Mouse (Mus musculus): ENCODE measurements around the gene 4833427G06Rik. TPM values are rescaled to one million over a fixed set of nuclear protein-coding genes. Genes with fewer than 3 reads are reported as not detected.

The 4833427G06Rik gene
- polyA plus RNA-seq, 1 experiment from 2014 or later = not detected

DNA sequence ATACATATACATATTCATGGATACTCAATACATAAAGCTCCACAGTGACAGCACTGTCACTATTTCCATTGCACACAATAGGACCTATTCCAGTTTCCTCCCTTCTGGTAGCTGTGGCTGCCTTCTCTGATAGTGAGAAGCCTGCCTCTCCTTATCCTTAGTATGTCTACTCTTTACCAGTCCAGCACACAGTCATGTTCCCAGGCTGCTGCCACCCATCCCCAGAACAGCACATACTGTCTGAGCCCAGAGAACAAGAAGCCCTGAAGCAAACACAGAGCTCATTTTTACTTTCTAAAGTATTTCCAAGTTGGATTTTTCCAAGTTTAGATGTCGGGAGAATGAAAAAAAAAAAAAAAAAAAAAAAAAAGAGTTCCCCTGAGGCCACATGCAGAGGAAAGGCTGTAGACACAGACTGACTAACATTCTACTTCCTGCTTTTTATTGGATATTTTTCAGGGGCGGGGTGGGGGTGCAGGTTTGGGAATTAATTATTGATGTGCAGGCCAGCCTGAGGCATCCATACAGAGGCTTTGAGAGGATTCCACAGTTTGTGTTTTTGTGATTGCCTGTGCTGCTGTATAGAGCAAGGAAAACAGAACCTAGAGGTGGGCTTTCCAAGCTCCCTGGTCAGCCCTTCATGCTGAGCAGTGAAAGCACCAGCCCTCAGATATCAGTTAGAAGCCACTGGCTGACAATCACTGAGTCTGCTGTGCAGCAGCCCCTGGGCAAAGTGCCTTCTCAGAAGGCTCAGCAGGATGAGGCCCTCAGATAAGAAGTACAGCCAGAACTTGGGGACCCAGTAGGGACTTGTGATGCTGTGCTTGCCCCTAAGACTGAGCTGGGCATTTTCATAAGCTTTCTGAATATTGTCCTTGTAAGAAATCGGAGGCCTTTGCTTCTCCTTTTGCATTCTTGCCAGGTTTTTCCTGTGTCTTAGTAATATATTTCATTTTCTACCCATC, 45.2 kb downstream of the 4833427G06Rik start:
- no peak for DNase-seq (ENCODE audit: low spot score)
- H3K36me3 ChIP-seq (ENCODE audit: control insufficient read depth, insufficient read depth, low read length) = no peaks in the 10 kb centered on the region
- no peak overlapping the region for H3K9ac ChIP-seq (ENCODE audit: low read length)
- H3K27me3 ChIP-seq (replicated peaks; ENCODE audit: control insufficient read depth, insufficient read depth, low read length) = no peaks in the 10 kb centered on the region
- H3K4me2 ChIP-seq (ENCODE audit: low read length) = no peak overlapping the region
- no peaks in the 10 kb centered on the region for H3K9me3 ChIP-seq (ENCODE audit: control insufficient read depth, low read length)
- H3K27ac ChIP-seq (ENCODE audit: low read depth) = no peak overlapping the region
- no peak for ATAC-seq (replicated peaks; ENCODE audit: low FRiP score, low TSS enrichment, low read depth)
- H3K4me3 ChIP-seq (ENCODE audit: low read depth, low read length) = no peak overlapping the region
- 71% methylated on average over 3 of the region's 3 CpGs for WGBS
- no peaks in the 10 kb centered on the region for H3K4me1 ChIP-seq (replicated peaks; ENCODE audit: control insufficient read depth, insufficient read depth, low read length)

DNA sequence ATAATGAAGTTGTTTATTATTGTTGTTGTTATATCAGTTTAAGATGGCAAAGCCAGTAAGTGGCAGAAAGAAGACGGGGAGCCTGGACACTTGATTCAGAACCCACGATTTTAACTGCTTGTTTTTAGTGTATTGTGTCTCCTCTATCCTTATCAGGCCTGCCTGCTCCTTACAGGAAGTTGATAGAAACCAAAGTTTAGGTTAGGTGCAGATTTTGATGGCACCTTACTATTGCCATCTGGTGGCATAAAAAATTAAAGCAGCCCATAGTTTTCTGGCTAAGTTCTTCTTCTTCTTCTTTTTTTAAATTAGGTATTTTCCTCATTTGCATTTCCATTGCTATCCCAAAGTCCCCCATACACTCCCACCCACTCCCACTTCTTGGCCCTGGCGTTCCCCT, 49.7 kb downstream of the 4833427G06Rik start:
- 67% methylated on average over 3 of the region's 3 CpGs for WGBS
- no peak for ATAC-seq (replicated peaks; ENCODE audit: low FRiP score, low TSS enrichment, low read depth)
- no peaks in the 10 kb centered on the region for H3K27me3 ChIP-seq (replicated peaks; ENCODE audit: control insufficient read depth, insufficient read depth, low read length)

DNA sequence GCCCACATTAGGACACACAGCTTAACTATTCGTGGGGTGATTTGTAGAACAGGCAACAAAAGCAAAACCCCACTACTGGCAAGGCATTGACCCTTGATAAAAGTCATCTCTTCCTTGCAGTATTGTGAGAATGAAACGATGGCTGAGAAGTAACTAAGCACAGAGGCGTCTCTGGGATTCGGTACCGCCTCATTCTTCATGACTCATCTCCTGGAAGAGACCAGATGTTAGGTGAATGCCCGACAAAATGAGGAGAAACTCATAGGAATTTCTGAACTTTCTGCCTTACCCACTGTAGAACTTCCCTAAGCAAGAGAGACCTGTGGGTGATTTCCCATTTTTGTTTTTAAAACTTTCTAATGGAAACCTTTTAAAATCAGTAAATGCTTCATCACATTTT, 59.7 kb downstream of the 4833427G06Rik start:
- ATAC-seq (replicated peaks; ENCODE audit: low FRiP score, low TSS enrichment, low read depth) (no peak), DNase-seq (ENCODE audit: low spot score) (no peak)
- Histone ChIP-seq H3K27me3 (replicated peaks; ENCODE audit: control insufficient read depth, insufficient read depth, low read length) (no peaks in the 10 kb centered on the region), H3K27ac (ENCODE audit: low read depth) (no peak overlapping the region), H3K4me1 (replicated peaks; ENCODE audit: control insufficient read depth, insufficient read depth, low read length) (no peaks in the 10 kb centered on the region), H3K36me3 (ENCODE audit: control insufficient read depth, insufficient read depth, low read length) (no peaks in the 10 kb centered on the region), H3K4me3 (ENCODE audit: low read depth, low read length) (no peak overlapping the region), H3K9ac (ENCODE audit: low read length) (no peak overlapping the region), H3K9me3 (ENCODE audit: control insufficient read depth, low read length) (no peaks in the 10 kb centered on the region), H3K4me2 (ENCODE audit: low read length) (no peak overlapping the region)
- 70% methylated on average over 6 of the region's 6 CpGs for WGBS

More for the DNA sequence above, 49.7 kb downstream of the 4833427G06Rik start:
- Histone ChIP-seq H3K4me3 (ENCODE audit: low read depth, low read length) (no peak overlapping the region), H3K9me3 (ENCODE audit: control insufficient read depth, low read length) (no peaks in the 10 kb centered on the region), H3K36me3 (ENCODE audit: control insufficient read depth, insufficient read depth, low read length) (no peaks in the 10 kb centered on the region), H3K4me1 (replicated peaks; ENCODE audit: control insufficient read depth, insufficient read depth, low read length) (no peaks in the 10 kb centered on the region), H3K4me2 (ENCODE audit: low read length) (no peak overlapping the region), H3K9ac (ENCODE audit: low read length) (no peak overlapping the region), H3K27ac (ENCODE audit: low read depth) (no peak overlapping the region)
- no peak for DNase-seq (ENCODE audit: low spot score)

DNA sequence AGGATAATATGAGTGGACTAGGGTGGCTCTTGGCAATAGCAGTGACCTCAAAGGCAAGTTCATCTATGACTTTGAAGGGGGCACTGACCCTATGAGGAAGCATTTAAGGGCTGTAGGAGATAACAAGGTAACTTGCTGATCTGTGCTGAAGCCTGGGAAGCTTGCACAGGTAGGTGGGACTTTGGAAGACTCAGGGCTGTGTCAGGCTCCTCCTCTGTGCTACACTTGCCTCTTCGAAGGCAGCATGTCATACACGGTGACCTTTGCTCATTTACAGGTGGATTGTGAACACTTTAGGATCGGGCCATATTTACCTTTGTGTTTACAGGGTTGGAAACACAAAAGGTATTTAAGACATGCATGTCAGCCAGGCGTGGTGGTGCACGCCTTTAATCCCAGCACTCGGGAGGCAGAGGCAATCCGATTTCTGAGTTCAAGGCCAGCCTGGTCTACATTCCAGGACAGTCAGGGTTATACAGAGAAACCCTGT, 60.3 kb downstream of the 4833427G06Rik start:
- Histone ChIP-seq H3K27ac (ENCODE audit: low read depth) (no peak overlapping the region), H3K4me3 (ENCODE audit: low read depth, low read length) (no peak overlapping the region), H3K36me3 (ENCODE audit: control insufficient read depth, insufficient read depth, low read length) (no peaks in the 10 kb centered on the region), H3K4me1 (replicated peaks; ENCODE audit: control insufficient read depth, insufficient read depth, low read length) (no peaks in the 10 kb centered on the region), H3K9me3 (ENCODE audit: control insufficient read depth, low read length) (no peaks in the 10 kb centered on the region), H3K9ac (ENCODE audit: low read length) (no peak overlapping the region), H3K27me3 (replicated peaks; ENCODE audit: control insufficient read depth, insufficient read depth, low read length) (no peaks in the 10 kb centered on the region), H3K4me2 (ENCODE audit: low read length) (no peak overlapping the region)
- ATAC-seq (replicated peaks; ENCODE audit: low FRiP score, low TSS enrichment, low read depth) (no peak), DNase-seq (ENCODE audit: low spot score) (no peak)
- WGBS = 86% methylated on average over 7 of the region's 7 CpGs

DNA sequence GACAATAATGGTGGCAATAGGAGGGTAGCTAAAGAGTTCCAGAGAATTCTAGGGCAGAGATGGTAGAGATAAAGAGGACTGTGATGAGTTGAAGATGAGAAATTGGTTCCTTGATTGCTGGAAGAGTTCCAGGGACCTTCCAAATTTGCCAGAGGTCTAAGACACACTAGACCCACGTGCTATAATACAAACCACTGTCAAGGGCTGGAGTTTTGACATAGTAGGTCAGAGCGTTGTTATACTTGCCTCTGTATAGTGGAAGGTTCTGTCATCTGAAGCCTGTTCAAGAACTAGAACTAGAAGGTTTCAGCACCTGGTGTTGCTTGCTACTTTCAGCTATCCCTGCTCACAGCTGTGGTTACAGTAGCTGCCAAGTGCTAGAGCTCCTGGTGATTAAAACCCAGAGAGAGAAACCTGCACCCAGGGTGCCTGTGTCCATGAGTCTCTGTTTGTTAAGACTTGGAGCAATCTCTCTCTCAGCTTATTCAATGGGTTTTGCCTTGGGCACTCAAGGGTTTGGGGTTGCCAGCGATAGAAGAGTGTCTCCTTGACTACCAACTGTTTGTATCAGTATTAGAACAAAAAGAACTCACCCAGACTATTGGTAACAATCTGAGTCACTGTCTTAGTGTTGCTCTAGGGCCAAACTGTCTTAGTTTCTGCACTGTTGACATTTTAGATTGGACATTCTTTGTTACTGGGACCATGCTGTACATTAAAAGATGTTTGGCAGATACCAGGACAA, 68.9 kb downstream of the 4833427G06Rik start:
- H3K9ac ChIP-seq (ENCODE audit: low read length) = no peak overlapping the region
- no peak for DNase-seq (ENCODE audit: low spot score)
- H3K4me3 ChIP-seq (ENCODE audit: low read depth, low read length) = no peak overlapping the region
- no peak overlapping the region for H3K4me2 ChIP-seq (ENCODE audit: low read length)
- no peak overlapping the region for H3K27ac ChIP-seq (ENCODE audit: low read depth)
- no peaks in the 10 kb centered on the region for H3K27me3 ChIP-seq (replicated peaks; ENCODE audit: control insufficient read depth, insufficient read depth, low read length)
- H3K36me3 ChIP-seq (ENCODE audit: control insufficient read depth, insufficient read depth, low read length) = no peaks in the 10 kb centered on the region
- 71% methylated on average over 3 of the region's 3 CpGs for WGBS
- no peaks in the 10 kb centered on the region for H3K9me3 ChIP-seq (ENCODE audit: control insufficient read depth, low read length)
- no peaks in the 10 kb centered on the region for H3K4me1 ChIP-seq (replicated peaks; ENCODE audit: control insufficient read depth, insufficient read depth, low read length)
- ATAC-seq (replicated peaks; ENCODE audit: low FRiP score, low TSS enrichment, low read depth) = no peak

DNA sequence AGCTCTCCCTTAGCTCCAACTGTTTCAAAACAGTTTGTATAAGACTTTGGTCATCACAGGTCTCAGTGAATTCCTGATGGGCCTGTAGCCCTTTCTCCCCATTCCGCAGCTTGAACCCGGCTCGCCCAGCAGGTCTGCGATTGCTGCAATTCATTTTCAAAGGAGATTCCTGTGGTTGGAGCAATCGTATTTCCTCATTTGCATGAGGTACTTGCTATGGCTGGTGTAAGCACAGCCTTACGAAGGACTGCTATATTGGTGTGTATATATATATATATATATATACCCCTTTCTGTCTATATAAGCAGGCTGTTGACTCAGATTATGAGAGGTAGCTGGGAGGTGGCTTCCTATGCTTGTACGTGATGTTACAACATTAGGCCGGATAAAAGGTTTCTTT, 69.6 kb downstream of the 4833427G06Rik start:
- no peaks in the 10 kb centered on the region for H3K9me3 ChIP-seq (ENCODE audit: control insufficient read depth, low read length)
- DNase-seq (ENCODE audit: low spot score) (no peak), ATAC-seq (replicated peaks; ENCODE audit: low FRiP score, low TSS enrichment, low read depth) (no peak)
- H3K27me3 ChIP-seq (replicated peaks; ENCODE audit: control insufficient read depth, insufficient read depth, low read length) = no peaks in the 10 kb centered on the region
- no peak overlapping the region for H3K27ac ChIP-seq (ENCODE audit: low read depth)
- H3K9ac ChIP-seq (ENCODE audit: low read length) = no peak overlapping the region
- no peak overlapping the region for H3K4me3 ChIP-seq (ENCODE audit: low read depth, low read length)
- H3K36me3 ChIP-seq (ENCODE audit: control insufficient read depth, insufficient read depth, low read length) = no peaks in the 10 kb centered on the region
- 71% methylated on average over 8 of the region's 8 CpGs for WGBS
- no peak overlapping the region for H3K4me2 ChIP-seq (ENCODE audit: low read length)
- H3K4me1 ChIP-seq (replicated peaks; ENCODE audit: control insufficient read depth, insufficient read depth, low read length) = no peaks in the 10 kb centered on the region

DNA sequence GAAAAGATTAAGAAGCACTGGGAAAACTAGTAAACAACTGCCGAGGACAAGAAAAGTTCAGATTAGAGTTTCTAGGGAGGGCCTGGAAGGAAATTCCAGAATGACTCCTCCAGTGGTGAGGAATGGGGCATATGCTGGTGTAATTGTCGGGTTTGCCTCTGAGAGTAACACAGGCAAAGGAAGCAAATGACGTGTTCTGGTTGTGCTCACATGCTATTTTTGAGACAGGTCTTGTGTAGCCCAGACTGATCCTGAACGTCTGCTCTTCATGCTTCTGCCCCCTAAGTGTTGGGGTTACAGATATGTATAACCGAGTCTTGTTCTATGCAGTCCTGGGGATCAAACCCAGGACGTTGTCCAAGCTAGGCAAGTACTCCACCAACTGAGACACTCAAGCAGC, 70.3 kb downstream of the 4833427G06Rik start:
- DNase-seq (ENCODE audit: low spot score) (no peak), ATAC-seq (replicated peaks; ENCODE audit: low FRiP score, low TSS enrichment, low read depth) (no peak)
- H3K9ac ChIP-seq (ENCODE audit: low read length) = no peak overlapping the region
- no peak overlapping the region for H3K4me3 ChIP-seq (ENCODE audit: low read depth, low read length)
- H3K27ac ChIP-seq (ENCODE audit: low read depth) = no peak overlapping the region
- H3K4me2 ChIP-seq (ENCODE audit: low read length) = no peak overlapping the region
- no peaks in the 10 kb centered on the region for H3K9me3 ChIP-seq (ENCODE audit: control insufficient read depth, low read length)
- WGBS = 46% methylated on average over 6 of the region's 6 CpGs
- no peaks in the 10 kb centered on the region for H3K27me3 ChIP-seq (replicated peaks; ENCODE audit: control insufficient read depth, insufficient read depth, low read length)
- H3K4me1 ChIP-seq (replicated peaks; ENCODE audit: control insufficient read depth, insufficient read depth, low read length) = no peaks in the 10 kb centered on the region
- H3K36me3 ChIP-seq (ENCODE audit: control insufficient read depth, insufficient read depth, low read length) = no peaks in the 10 kb centered on the region

Data from intestine, embryonic 14.5 days (tissue).